Mouse (Mus musculus): ENCODE measurements around the gene Fbln5.
A peak's percentile ranks its signal among the peaks of the same experiment; 100 is the strongest.

Fbln5 gene

GRCm38 (mm10) chr12:101818608-101819370 lies at the start of gene Fbln5:
Fbln5 (minus strand) TSS chr12:101819055.
- peak; percentile 35 to 40 for DNase-seq (ENCODE audit: low spot score in 2 of 2)

GRCm38 (mm10) chr12:101862286-101862964 lies 43.6 kb upstream of the Fbln5 start:
- DNase-seq (ENCODE audit: low spot score in 2 of 2): no peak

GRCm38 (mm10) chr12:101860256-101860655 lies 41.4 kb upstream of the Fbln5 start:
- DNase-seq (ENCODE audit: low spot score in 2 of 2): no peak

- no peak for DNase-seq (ENCODE audit: low spot score in 2 of 2)
Observed at GRCm38 (mm10) chr12:101858011-101858410, 39.2 kb upstream of the Fbln5 start.

GRCm38 (mm10) chr12:101854336-101854735 lies 35.5 kb upstream of the Fbln5 start:
- DNase-seq (ENCODE audit: low spot score in 2 of 2): no peak

- no peak for DNase-seq (ENCODE audit: low spot score in 2 of 2)
Observed at GRCm38 (mm10) chr12:101851846-101852564, 33.1 kb upstream of the Fbln5 start.

- DNase-seq (ENCODE audit: low spot score in 2 of 2): no peak
Observed at GRCm38 (mm10) chr12:101851314-101851713, 32.5 kb upstream of the Fbln5 start.

- no peak for DNase-seq (ENCODE audit: low spot score in 2 of 2)
Observed at GRCm38 (mm10) chr12:101836546-101837274, 17.9 kb upstream of the Fbln5 start.

- DNase-seq (ENCODE audit: low spot score in 2 of 2): no peak
Observed at GRCm38 (mm10) chr12:101834715-101835114, 15.9 kb upstream of the Fbln5 start.

- no peak for DNase-seq (ENCODE audit: low spot score in 2 of 2)
Observed at GRCm38 (mm10) chr12:101833776-101834175, 14.9 kb upstream of the Fbln5 start.

GRCm38 (mm10) chr12:101833115-101833506 lies 14.3 kb upstream of the Fbln5 start:
- no peak for DNase-seq (ENCODE audit: low spot score in 2 of 2)

GRCm38 (mm10) chr12:101832179-101833114 lies 13.6 kb upstream of the Fbln5 start:
- no peak for DNase-seq (ENCODE audit: low spot score in 2 of 2)

- no peak for DNase-seq (ENCODE audit: low spot score in 2 of 2)
Observed at GRCm38 (mm10) chr12:101831221-101831620, 12.4 kb upstream of the Fbln5 start.

- DNase-seq (ENCODE audit: low spot score in 2 of 2): no peak
Observed at GRCm38 (mm10) chr12:101823161-101823560, 4.3 kb upstream of the Fbln5 start.

- no peak for DNase-seq (ENCODE audit: low spot score in 2 of 2)
Observed at GRCm38 (mm10) chr12:101821596-101821995, 2.7 kb upstream of the Fbln5 start.

GRCm38 (mm10) chr12:101819570-101819969 lies 715 bp upstream of the Fbln5 start:
- no peak for DNase-seq (ENCODE audit: low spot score in 2 of 2)

GRCm38 (mm10) chr12:101818246-101818607 lies 628 bp downstream of the Fbln5 start:
- no peak for DNase-seq (ENCODE audit: low spot score in 2 of 2)

GRCm38 (mm10) chr12:101816810-101817209 lies 2.0 kb downstream of the Fbln5 start:
- no peak for DNase-seq (ENCODE audit: low spot score in 2 of 2)

GRCm38 (mm10) chr12:101815796-101816195 lies 3.1 kb downstream of the Fbln5 start:
- no peak for DNase-seq (ENCODE audit: low spot score in 2 of 2)

GRCm38 (mm10) chr12:101814423-101814822 lies 4.4 kb downstream of the Fbln5 start:
- DNase-seq (ENCODE audit: low spot score in 2 of 2): no peak

- no peak for DNase-seq (ENCODE audit: low spot score in 2 of 2)
Observed at GRCm38 (mm10) chr12:101811181-101811580, 7.7 kb downstream of the Fbln5 start.

Measured in right cerebral cortex, postnatal 10 days (tissue).